Mouse (Mus musculus): ENCODE data around the gene Dppa4.
"Not testable (repeated sequence)": the region's sequence is repeated elsewhere in the genome, so short reads cannot be mapped to it uniquely, and the experiment has no call there.

Gene Dppa4

DNA sequence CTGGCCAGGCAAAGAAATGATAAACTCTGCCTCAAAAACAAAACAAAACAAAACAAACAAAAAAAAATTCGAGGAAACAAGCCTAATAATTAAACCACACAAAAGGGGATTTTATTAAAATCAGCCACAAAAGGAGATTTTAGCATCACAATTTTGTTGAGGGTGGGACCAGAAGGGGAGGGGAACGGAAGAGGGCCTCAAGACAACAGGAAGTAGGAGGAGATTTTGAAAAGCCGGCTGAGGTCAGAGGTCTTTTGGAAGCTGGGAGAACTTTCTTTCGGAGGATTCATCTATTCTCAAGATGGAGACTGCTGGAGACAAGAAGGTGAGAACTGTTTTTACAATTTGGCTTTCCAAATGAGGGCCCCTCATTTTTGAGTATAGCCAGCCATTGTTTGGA is at the start of gene Dppa4:
Gene Dppa4, plus strand, starts transcription at position 217 of the 400 bp plus-strand sequence.
- no peak for ATAC-seq (ENCODE audit: insufficient number of reproducible peaks, low FRiP score, low TSS enrichment)

DNA sequence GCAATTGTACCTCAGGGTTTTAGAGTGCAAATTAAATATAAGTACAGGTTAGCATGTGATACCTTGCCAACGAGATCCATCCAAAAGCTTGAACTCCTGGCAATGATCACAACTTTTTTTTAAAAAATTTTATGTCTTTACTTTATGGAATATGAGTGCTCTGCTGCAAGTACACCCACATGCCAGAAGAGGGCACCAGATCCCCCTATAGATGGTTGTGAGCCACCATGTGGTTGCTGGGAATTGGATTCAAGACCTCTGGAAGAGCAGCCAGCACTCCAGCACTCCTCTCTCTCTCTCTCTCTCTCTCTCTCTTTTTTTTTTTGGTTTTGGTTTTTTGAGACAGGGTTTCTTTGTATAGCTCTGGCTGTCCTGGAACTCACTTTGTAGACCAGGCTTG is 48.5 kb upstream of the Dppa4 start:
- no peak for ATAC-seq (ENCODE audit: insufficient number of reproducible peaks, low FRiP score, low TSS enrichment)

- ATAC-seq (ENCODE audit: insufficient number of reproducible peaks, low FRiP score, low TSS enrichment), result no peak
Observed at GRCm38 (mm10) chr16:48237676-48238075, 45.9 kb upstream of the Dppa4 start.

- no peak for ATAC-seq (ENCODE audit: insufficient number of reproducible peaks, low FRiP score, low TSS enrichment)
Observed at GRCm38 (mm10) chr16:48247044-48247661, 36.4 kb upstream of the Dppa4 start.

DNA sequence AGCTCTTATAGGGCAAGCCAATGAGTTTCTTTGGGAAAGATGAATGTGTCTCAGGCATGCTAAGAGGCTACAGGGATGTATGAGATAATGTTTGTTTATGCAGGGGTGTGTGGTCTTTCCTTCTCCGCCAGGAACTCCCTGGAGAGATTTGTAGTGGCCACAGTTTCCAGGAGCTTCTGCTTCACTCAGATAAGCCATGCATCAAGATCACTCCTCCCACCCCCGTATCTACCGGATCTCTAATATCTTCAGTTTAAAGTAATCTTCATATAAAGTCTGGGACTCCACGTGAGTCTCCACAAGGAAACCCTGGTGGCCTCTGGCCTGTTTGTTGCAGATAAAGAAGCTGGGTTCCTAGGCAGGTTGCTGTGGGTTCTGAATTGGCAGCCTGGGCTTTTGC is 30.7 kb upstream of the Dppa4 start:
- no peak for ATAC-seq (ENCODE audit: insufficient number of reproducible peaks, low FRiP score, low TSS enrichment)

DNA sequence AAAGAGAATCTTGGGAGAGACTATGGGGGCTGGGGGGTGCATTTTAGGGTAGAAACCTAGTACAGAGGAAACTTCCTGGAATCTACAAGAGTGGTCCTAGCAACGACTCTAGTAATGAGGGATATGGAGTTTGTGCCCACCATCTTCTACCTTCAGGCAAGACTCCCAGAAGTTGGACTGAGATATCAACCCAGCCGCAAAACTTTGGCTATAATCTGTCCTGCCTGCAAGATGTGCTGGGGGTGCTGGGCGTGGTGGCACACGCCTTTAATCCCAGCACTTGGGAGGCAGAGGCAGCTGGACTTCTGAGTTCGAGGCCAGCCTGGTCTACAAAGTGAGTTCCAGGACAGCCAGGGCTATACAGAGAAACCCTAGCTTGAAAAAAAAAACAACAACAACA is 28.9 kb upstream of the Dppa4 start:
- no peak for ATAC-seq (ENCODE audit: insufficient number of reproducible peaks, low FRiP score, low TSS enrichment)

- ATAC-seq (ENCODE audit: insufficient number of reproducible peaks, low FRiP score, low TSS enrichment), result no peak
Observed at GRCm38 (mm10) chr16:48259519-48259918, 24.0 kb upstream of the Dppa4 start.

DNA sequence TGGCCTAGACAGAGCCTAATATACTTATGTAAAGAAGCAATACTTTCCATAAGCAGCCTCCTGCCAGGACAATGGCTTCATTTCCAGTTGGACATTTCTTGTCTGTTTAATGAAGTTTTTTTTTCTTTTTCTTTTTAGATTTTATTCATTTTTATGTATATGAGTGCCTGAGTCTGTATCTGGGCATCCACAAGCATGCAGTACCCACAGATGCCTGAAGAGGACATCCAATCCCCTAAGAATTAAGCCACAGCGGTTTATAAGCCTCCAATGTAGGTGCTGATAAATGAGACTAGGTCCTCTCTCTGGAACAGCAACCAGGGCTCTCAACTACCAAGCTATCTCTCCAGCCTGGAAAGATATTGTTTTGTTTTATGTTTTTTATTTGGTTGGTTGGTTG is 20.6 kb upstream of the Dppa4 start:
- no peak for ATAC-seq (ENCODE audit: insufficient number of reproducible peaks, low FRiP score, low TSS enrichment)

GRCm38 (mm10) chr16:48265856-48266255 is 17.7 kb upstream of the Dppa4 start:
- no peak for ATAC-seq (ENCODE audit: insufficient number of reproducible peaks, low FRiP score, low TSS enrichment)

DNA sequence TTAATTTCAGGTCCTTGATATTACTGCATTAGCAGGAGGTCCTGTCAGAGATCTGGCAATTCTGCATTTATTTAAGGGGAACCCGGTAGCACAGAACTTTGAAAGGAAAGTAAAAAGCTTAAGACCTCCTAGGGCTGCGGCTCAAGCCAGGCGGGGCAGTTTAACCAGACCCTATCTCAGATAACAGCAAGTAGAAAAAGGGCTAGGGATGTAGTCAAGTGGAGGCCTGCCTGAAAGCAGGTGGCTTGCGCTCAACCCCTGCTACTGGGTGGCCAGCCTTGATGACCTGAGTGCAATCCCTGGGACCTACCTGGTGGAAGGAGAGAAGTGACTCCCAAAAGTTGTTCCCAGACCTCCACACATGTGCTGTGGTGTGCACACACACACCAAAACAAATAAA is 6.6 kb upstream of the Dppa4 start:
- ATAC-seq (ENCODE audit: insufficient number of reproducible peaks, low FRiP score, low TSS enrichment), result no peak

DNA sequence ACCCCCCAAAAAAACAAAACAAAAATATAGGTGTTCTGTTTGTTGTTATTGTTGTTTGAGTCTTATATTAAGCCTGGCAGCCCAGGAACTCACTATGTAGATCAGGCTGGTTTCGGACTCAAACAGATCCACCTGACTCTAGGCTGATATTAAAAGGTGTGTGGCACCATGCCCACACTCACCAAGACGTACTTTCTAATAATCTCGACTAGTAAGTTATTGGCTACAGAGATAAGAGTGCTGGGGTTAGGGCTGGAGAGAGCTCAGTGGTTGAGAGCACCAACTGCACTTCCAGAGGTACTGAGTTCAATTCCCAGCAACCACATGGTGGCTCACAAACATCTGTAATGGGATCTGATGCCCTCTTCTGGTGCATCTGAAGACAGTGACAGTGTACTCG is 2.6 kb upstream of the Dppa4 start:
- no peak for ATAC-seq (ENCODE audit: insufficient number of reproducible peaks, low FRiP score, low TSS enrichment)

DNA sequence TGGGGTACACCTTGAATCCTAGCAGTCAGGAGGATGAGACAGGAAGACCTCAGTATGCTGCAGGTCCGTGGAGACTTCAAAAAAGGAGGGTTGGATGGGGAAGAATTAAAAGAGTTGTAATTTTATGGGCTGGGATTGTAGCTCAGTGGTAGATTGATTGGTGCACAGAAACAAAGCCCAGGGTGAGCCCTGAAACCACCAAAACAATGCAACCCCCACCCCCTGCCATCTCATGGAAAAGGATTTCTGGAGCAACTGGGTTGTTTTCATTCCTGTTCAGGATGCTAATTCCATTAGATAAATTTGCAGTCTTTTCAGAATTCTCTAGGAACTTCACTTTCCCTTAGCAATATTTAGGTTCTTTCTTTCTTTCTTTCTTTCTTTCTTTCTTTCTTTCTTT is 732 bp upstream of the Dppa4 start:
- ATAC-seq (ENCODE audit: insufficient number of reproducible peaks, low FRiP score, low TSS enrichment), result no peak

DNA sequence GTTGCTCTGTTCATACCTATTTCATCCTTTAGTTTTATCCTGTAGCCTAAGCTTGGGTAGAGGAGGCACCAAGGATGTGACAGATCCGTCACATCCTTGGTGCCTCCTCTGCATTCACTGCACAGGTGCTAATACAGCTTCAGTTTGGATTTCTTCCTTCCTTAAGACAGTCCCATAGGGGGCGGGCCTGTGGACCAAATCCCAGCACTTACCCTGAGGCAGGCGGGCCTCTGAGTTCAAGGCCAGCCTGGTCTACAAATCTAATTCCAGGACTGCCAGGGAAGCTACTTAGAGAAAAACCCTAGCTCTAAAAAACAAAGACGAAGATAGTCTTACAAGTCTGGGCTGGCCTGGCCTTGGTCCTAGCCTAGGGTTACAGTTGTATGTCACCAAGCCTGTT is 2.0 kb downstream of the Dppa4 start:
- ATAC-seq (ENCODE audit: insufficient number of reproducible peaks, low FRiP score, low TSS enrichment), result no peak

- ATAC-seq (ENCODE audit: insufficient number of reproducible peaks, low FRiP score, low TSS enrichment), result no peak
Observed at GRCm38 (mm10) chr16:48297384-48298136, 14.0 kb downstream of the Dppa4 start.

GRCm38 (mm10) chr16:48299884-48300283 is 16.4 kb downstream of the Dppa4 start:
- ATAC-seq (ENCODE audit: insufficient number of reproducible peaks, low FRiP score, low TSS enrichment), result no peak

DNA sequence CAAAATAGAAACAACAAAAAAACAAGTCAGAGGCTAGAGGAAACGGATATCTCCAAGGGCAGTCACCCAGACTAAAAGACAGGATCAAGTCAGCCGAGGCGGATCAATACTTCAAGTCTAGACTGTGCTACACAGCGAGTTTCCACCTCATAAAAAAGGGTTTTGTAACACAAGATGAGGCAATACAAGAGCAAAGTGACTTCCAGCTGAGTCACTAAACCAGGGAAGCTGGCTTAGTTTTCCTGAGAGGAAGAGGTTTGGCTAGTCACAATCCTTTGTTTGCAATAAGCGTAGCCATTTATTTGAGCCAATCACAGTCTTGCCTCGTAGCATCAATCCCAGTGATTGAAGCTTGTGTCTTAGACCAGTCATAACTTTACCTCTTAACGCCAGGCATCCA is 20.0 kb downstream of the Dppa4 start, which contains the start of gene Dppa2:
Gene Dppa2, plus strand, starts transcription at position 400 of the 400 bp plus-strand sequence.
- no peak for ATAC-seq (ENCODE audit: insufficient number of reproducible peaks, low FRiP score, low TSS enrichment)

- no peak for ATAC-seq (ENCODE audit: insufficient number of reproducible peaks, low FRiP score, low TSS enrichment)
Observed at GRCm38 (mm10) chr16:48303983-48304382, 20.4 kb downstream of the Dppa4 start.

- not testable (repeated sequence) for ATAC-seq (ENCODE audit: insufficient number of reproducible peaks, low FRiP score, low TSS enrichment)
Observed at GRCm38 (mm10) chr16:48308916-48309315, 25.4 kb downstream of the Dppa4 start.

GRCm38 (mm10) chr16:48309912-48310630 is 26.5 kb downstream of the Dppa4 start:
- ATAC-seq (ENCODE audit: insufficient number of reproducible peaks, low FRiP score, low TSS enrichment), result no peak

GRCm38 (mm10) chr16:48315294-48315693 is 31.8 kb downstream of the Dppa4 start:
- peak; percentile 89 for ATAC-seq (ENCODE audit: insufficient number of reproducible peaks, low FRiP score, low TSS enrichment)

DNA sequence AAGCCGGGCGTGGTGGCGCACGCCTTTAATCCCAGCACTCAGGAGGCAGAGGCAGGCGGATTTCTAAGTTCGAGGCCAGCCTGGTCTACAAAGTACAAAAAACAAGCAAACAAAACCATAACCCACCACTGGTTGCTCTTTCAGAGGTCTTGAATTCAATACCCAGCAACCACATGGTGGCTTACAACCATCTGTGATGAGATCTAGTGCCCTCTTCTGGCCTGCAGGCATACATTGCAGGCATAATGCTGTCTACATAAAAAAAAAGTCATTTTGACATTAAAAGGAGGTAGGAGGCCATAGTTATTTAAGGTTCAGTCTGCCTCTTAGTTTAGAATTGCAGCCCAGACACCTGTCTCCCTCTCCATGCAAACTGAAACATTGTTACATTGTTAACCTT is 37.2 kb downstream of the Dppa4 start:
- no peak for ATAC-seq (ENCODE audit: insufficient number of reproducible peaks, low FRiP score, low TSS enrichment)

All from cerebellum, adult (tissue).